Mouse (Mus musculus) olfactory bulb, adult 2 months (tissue): ENCODE results near the gene Lancl3.

Experiments used
- CTCF ChIP-seq: fragments of 200-500 bp; IDR thresholded peaks from 2 replicates; pipeline ENCODE4 v1.5.1; 2012; ENCODE audit warnings: low read depth, mild to moderate bottlenecking, low read length, moderate library complexity; ENCODE audit not compliant: insufficient read depth
- POLR2A ChIP-seq: fragments of 200-500 bp; IDR thresholded peaks from 2 replicates; pipeline ENCODE4 v1.6.1; 2012; ENCODE audit warnings: mild to moderate bottlenecking, low read depth, low read length, moderate library complexity; ENCODE audit not compliant: insufficient read depth

GRCm38 (mm10) chrX:9271947-9272459 lies 72.3 kb downstream of the Lancl3 start:
- TF ChIP-seq POLR2A (no peak), CTCF (no peak)
